Comparison of ENCODE assay signal across 21 mouse cellular contexts in genomic region chr6:13586560-13586959, GRCm38 (mm10). TPM values are rescaled to one million over a fixed set of nuclear protein-coding genes. Genes with fewer than 3 reads are reported as not detected.
A peak's percentile ranks its signal among the peaks of the same experiment; 100 is the strongest.
DNase-seq lines count a peak whose midpoint lies in the region; ATAC-seq and TF ChIP-seq lines count a peak whose summit lies in the region.
"Had no signal": no experiment of that assay in that cellular context is flagged by ENCODE, and none has a peak within 500 bp of the region (broad histone marks: within the 10 kb centered on the region; RNA-seq: fewer than 3 reads in every experiment).

No protein-coding gene starts in this region.

- TF ChIP-seq POLR2A in liver, adult 2 months (IDR thresholded peaks at IDR 0.05; ENCODE audit: extremely low read depth, insufficient read depth, low read length), result no peak

- H3K4me1 ChIP-seq in stomach, embryonic 15.5 days, result no peaks in the 10 kb centered on the region
- no peaks in the 10 kb centered on the region for H3K4me1 ChIP-seq in stomach, postnatal 0 days (replicated peaks; ENCODE audit: control insufficient read depth, insufficient read depth)
- H3K4me1 ChIP-seq in kidney, embryonic 16.5 days (ENCODE audit: insufficient read depth, low read length), result no peaks in the 10 kb centered on the region
- H3K4me1 ChIP-seq in liver, adult 2 months (ENCODE audit: control insufficient read depth, insufficient read depth, low read length), result 0 out of 2 replicates have a peak, but pooled peaks cover 3% of the 10 kb centered on the region
- H3K4me1 ChIP-seq in stomach, embryonic 16.5 days (ENCODE audit: control insufficient read depth, insufficient read depth, low read length), result no peaks in the 10 kb centered on the region
- H3K4me1 ChIP-seq: hindbrain, embryonic 10.5 days had no signal

- DNase-seq in stomach, postnatal 0 days (ENCODE audit: low spot score), result no peak
- DNase-seq in liver, adult 2 months (ENCODE audit: extremely low read depth, low read depth, low spot score), result peak; percentile 19
- no peak for DNase-seq in embryo, embryonic 10.5 days (ENCODE audit: low spot score)
- DNase-seq in embryo, embryonic 11 days, result no peak
- DNase-seq in left cerebral cortex, postnatal 14 days (ENCODE audit: low spot score in 2 of 2), result no peak
- DNase-seq: adrenal gland, postnatal 25 days; cerebellum, postnatal 10 days; forebrain, postnatal 0 days; lung, postnatal 14 days; thymus, postnatal 4 days had no signal

- TF ChIP-seq EP300 in stomach, postnatal 0 days (optimal IDR thresholded peaks at IDR 0.05), result no peak

- no peak for TF ChIP-seq CTCF in stomach, postnatal 0 days (IDR thresholded peaks at IDR 0.05; ENCODE audit: low read depth)
- TF ChIP-seq CTCF in liver, adult 2 months (IDR thresholded peaks at IDR 0.05; ENCODE audit: low read depth, low read length), result no peak

- H3K36me3 ChIP-seq in stomach, embryonic 15.5 days, result peaks cover 15% of the 10 kb centered on the region
- no peaks in the 10 kb centered on the region for H3K36me3 ChIP-seq in stomach, postnatal 0 days (ENCODE audit: control insufficient read depth, insufficient read depth, low read length)
- peaks cover 26% of the 10 kb centered on the region for H3K36me3 ChIP-seq in kidney, embryonic 16.5 days (ENCODE audit: insufficient read depth, low read length)
- H3K36me3 ChIP-seq in liver, adult 2 months (ENCODE audit: control insufficient read depth, insufficient read depth, low read length), result peaks cover 23% of the 10 kb centered on the region
- peaks cover 19% of the 10 kb centered on the region for H3K36me3 ChIP-seq in stomach, embryonic 16.5 days (ENCODE audit: control insufficient read depth, insufficient read depth, low read length)

- H3K4me2 ChIP-seq in stomach, embryonic 15.5 days, result no peak overlapping the region
- no peak overlapping the region for H3K4me2 ChIP-seq in stomach, postnatal 0 days (replicated peaks; ENCODE audit: low read depth)
- no peak overlapping the region for H3K4me2 ChIP-seq in kidney, embryonic 16.5 days (replicated peaks; ENCODE audit: low read depth, low read length)
- no peak overlapping the region for H3K4me2 ChIP-seq in stomach, embryonic 16.5 days (ENCODE audit: low read depth, low read length)
- H3K4me2 ChIP-seq: heart, embryonic 13.5 days; limb, embryonic 13.5 days had no signal

- H3K9me3 ChIP-seq in stomach, embryonic 15.5 days, result no peaks in the 10 kb centered on the region
- H3K9me3 ChIP-seq in stomach, postnatal 0 days (ENCODE audit: control insufficient read depth, low read length), result no peaks in the 10 kb centered on the region
- H3K9me3 ChIP-seq in kidney, embryonic 16.5 days (ENCODE audit: low read length), result no peaks in the 10 kb centered on the region
- no peaks in the 10 kb centered on the region for H3K9me3 ChIP-seq in stomach, embryonic 16.5 days (replicated peaks; ENCODE audit: control insufficient read depth, low read length)
- H3K9me3 ChIP-seq: embryonic facial prominence, embryonic 10.5 days; heart, embryonic 13.5 days; hindbrain, embryonic 10.5 days; limb, embryonic 13.5 days had no signal

- H3K27ac ChIP-seq in stomach, embryonic 15.5 days, result no peak overlapping the region
- no peak overlapping the region for H3K27ac ChIP-seq in stomach, postnatal 0 days (replicated peaks)
- peak overlapping the region; percentile 48 for H3K27ac ChIP-seq in kidney, embryonic 16.5 days (ENCODE audit: low read length)
- H3K27ac ChIP-seq in liver, adult 2 months (replicated peaks; ENCODE audit: insufficient read depth, low read depth, low read length), result no peak overlapping the region
- H3K27ac ChIP-seq in stomach, embryonic 16.5 days (ENCODE audit: low read length), result no peak overlapping the region
- H3K27ac ChIP-seq: embryonic facial prominence, embryonic 10.5 days; heart, embryonic 13.5 days; hindbrain, embryonic 10.5 days; limb, embryonic 13.5 days had no signal

- intact Hi-C loops in left cerebral cortex, postnatal 14 days (cut with DNase I), result no loop called here

- no peak overlapping the region for H3K4me3 ChIP-seq in stomach, embryonic 15.5 days (replicated peaks)
- no peak overlapping the region for H3K4me3 ChIP-seq in stomach, postnatal 0 days (ENCODE audit: low read depth, low read length)
- no peak overlapping the region for H3K4me3 ChIP-seq in kidney, embryonic 16.5 days (ENCODE audit: low read length)
- H3K4me3 ChIP-seq in liver, adult 2 months (ENCODE audit: insufficient read depth, low read depth, low read length), result no peak overlapping the region
- no peak overlapping the region for H3K4me3 ChIP-seq in stomach, embryonic 16.5 days (replicated peaks; ENCODE audit: low read length)
- H3K4me3 ChIP-seq: embryonic facial prominence, embryonic 10.5 days; erythroblast, embryonic 14.5 days; heart, embryonic 13.5 days; hindbrain, embryonic 10.5 days; limb, embryonic 13.5 days had no signal

- no peak overlapping the region for H3K9ac ChIP-seq in stomach, embryonic 15.5 days
- no peak overlapping the region for H3K9ac ChIP-seq in stomach, postnatal 0 days (ENCODE audit: low read length)
- no peak overlapping the region for H3K9ac ChIP-seq in kidney, embryonic 16.5 days (replicated peaks; ENCODE audit: low read length)
- H3K9ac ChIP-seq in liver, adult 2 months (ENCODE audit: low read depth, low read length), result no peak overlapping the region
- no peak overlapping the region for H3K9ac ChIP-seq in stomach, embryonic 16.5 days (ENCODE audit: low read length)
- H3K9ac ChIP-seq: forebrain, postnatal 0 days; heart, embryonic 13.5 days; limb, embryonic 13.5 days had no signal

- H3K27me3 ChIP-seq in stomach, embryonic 15.5 days (replicated peaks), result no peaks in the 10 kb centered on the region
- H3K27me3 ChIP-seq in stomach, postnatal 0 days (ENCODE audit: control insufficient read depth, insufficient read depth, low read length), result no peaks in the 10 kb centered on the region
- no peaks in the 10 kb centered on the region for H3K27me3 ChIP-seq in kidney, embryonic 16.5 days (ENCODE audit: insufficient read depth, low read length)
- H3K27me3 ChIP-seq in liver, adult 2 months (ENCODE audit: control insufficient read depth, insufficient read depth, low read length), result no peaks in the 10 kb centered on the region
- no peaks in the 10 kb centered on the region for H3K27me3 ChIP-seq in stomach, embryonic 16.5 days (ENCODE audit: control insufficient read depth, insufficient read depth, low read length)
- H3K27me3 ChIP-seq: CH12.LX; heart, embryonic 13.5 days; limb, embryonic 13.5 days had no signal

- H3K79me2 ChIP-seq in liver, adult 2 months (ENCODE audit: control insufficient read depth, insufficient read depth, low read length), result peaks cover 7% of the 10 kb centered on the region; the same call in 1 of the 2 replicates

- peak; percentile 73 for ATAC-seq in stomach, embryonic 15.5 days (ENCODE audit: insufficient read depth, low FRiP score, low read depth)
- ATAC-seq in stomach, postnatal 0 days (ENCODE audit: low FRiP score, low TSS enrichment), result no peak
- ATAC-seq in kidney, embryonic 16.5 days (ENCODE audit: low FRiP score, low TSS enrichment), result peak; percentile 95
- ATAC-seq in stomach, embryonic 16.5 days (ENCODE audit: insufficient read depth, low FRiP score), result 0 out of 2 replicates have a peak, but pooled peaks have one; percentile 25
- ATAC-seq: activated CD4-positive, CD25-positive, alpha-beta regulatory T cell, adult 4 months; forebrain, postnatal 0 days; inflammation-experienced regulatory T-cells, adult 6 months had no signal

- WGBS in stomach, embryonic 15.5 days, result 49% methylated on average over 2 of the region's 2 CpGs
- 34% methylated on average over 2 of the region's 2 CpGs for WGBS in stomach, postnatal 0 days
- WGBS in kidney, embryonic 16.5 days, result 21% methylated on average over 2 of the region's 2 CpGs
- 17% methylated on average over 2 of the region's 2 CpGs for WGBS in liver, adult 2 months
- WGBS in stomach, embryonic 16.5 days, result 27% methylated on average over 2 of the region's 2 CpGs

RNA-seq across cellular contexts. Expression of gene Tmem168, which starts 21.3 kb away (rescaled TPM):
- polyA plus RNA-seq in stomach, embryonic 15.5 days (2015; fragmentation: Nextera tagmentation; extraction: Ambion mirVana), result 35.8 and 36.3 TPM in 2 replicates
- 17.7 TPM in 2 replicates for polyA plus RNA-seq in stomach, postnatal 0 days (2015; fragmentation: Nextera tagmentation; extraction: Ambion mirVana)
- polyA plus RNA-seq in kidney, embryonic 16.5 days (2015; fragmentation: Nextera tagmentation; extraction: Ambion mirVana), result 44.0 and 44.8 TPM in 2 replicates
- 22.4 and 24.5 TPM in 2 replicates for total RNA-seq in liver, adult 2 months (2014; rRNA removed)
- polyA plus RNA-seq in liver, adult 2 months (2012; rRNA removed), result 7.7 and 8.6 TPM in 2 replicates
- polyA plus RNA-seq in stomach, embryonic 16.5 days (2015; fragmentation: Nextera tagmentation; extraction: Ambion mirVana), result 38.7 and 39.9 TPM in 2 replicates
- total RNA-seq in left cerebral cortex, postnatal 14 days (2021), result 10 to 100 TPM; 14.0 to 14.2 TPM
- polyA plus RNA-seq: erythroblast, embryonic 14.5 days had no signal
